Mouse (Mus musculus): ENCODE results near the gene Ranbp10. TPM values are rescaled to one million over a fixed set of nuclear protein-coding genes. Genes with fewer than 3 reads are reported as not detected.

Gene Ranbp10
- 29.6 and 36.9 TPM in 2 replicates for polyA plus RNA-seq (2012; rRNA removed)

GRCm38 (mm10) chr8:105826861-105827848, at the start of gene Ranbp10, which contains the start of gene Tsnaxip1:
TSS of gene Ranbp10 (minus strand) at chr8:105827350.
TSS of gene Tsnaxip1 (plus strand) at chr8:105827731.

GRCm38 (mm10) chr8:105860143-105860981, 33.2 kb upstream of the Ranbp10 start, which contains the start of gene Nutf2:
TSS of gene Nutf2 (plus strand) at chr8:105860580.

GRCm38 (mm10) chr8:105854715-105855216, 27.6 kb upstream of the Ranbp10 start, which contains the start of gene Thap11:
TSS of gene Thap11 (plus strand) at chr8:105855132.

GRCm38 (mm10) chr8:105853178-105853577, 26.0 kb upstream of the Ranbp10 start, which contains the start of gene Cenpt:
TSS of gene Cenpt (minus strand) at chr8:105853278.

GRCm38 (mm10) chr8:105758277-105759108, 68.7 kb downstream of the Ranbp10 start, which contains the start of gene Gfod2:
TSS of gene Gfod2 (minus strand) at chr8:105758664.

Other genes with a start within 250 kb of the Ranbp10 start
- gene Ripor1, start 222.1 kb downstream of the Ranbp10 start, polyA plus RNA-seq (2012; rRNA removed) = 12.4 and 17.6 TPM in 2 replicates
- 66.2 and 134 TPM in 2 replicates for gene Ctcf, start 190.8 kb downstream of the Ranbp10 start, polyA plus RNA-seq (2012; rRNA removed)
- gene Agrp, start 190.0 kb downstream of the Ranbp10 start, polyA plus RNA-seq (2012; rRNA removed) = 0.31 and 0.57 TPM in 2 replicates
- 4.8 and 6.2 TPM in 2 replicates for gene Carmil2, start 141.1 kb downstream of the Ranbp10 start, polyA plus RNA-seq (2012; rRNA removed)
- 29.8 and 41.5 TPM in 2 replicates for gene Acd, start 126.2 kb downstream of the Ranbp10 start, polyA plus RNA-seq (2012; rRNA removed)
- gene Pard6a, start 126.2 kb downstream of the Ranbp10 start, polyA plus RNA-seq (2012; rRNA removed) = 18.5 and 21.5 TPM in 2 replicates
- gene 4933405L10Rik, start 119.7 kb downstream of the Ranbp10 start, polyA plus RNA-seq (2012; rRNA removed) = 0.07 and 0.22 TPM in 2 replicates
- 44.8 and 45.6 TPM in 2 replicates for gene Enkd1, start 119.1 kb downstream of the Ranbp10 start, polyA plus RNA-seq (2012; rRNA removed)
- gene Gfod2, start 68.7 kb downstream of the Ranbp10 start, polyA plus RNA-seq (2012; rRNA removed) = 23.5 and 50.7 TPM in 2 replicates
- 0.14 and 0.55 TPM in 2 replicates for gene Tsnaxip1, start 381 bp upstream of the Ranbp10 start, polyA plus RNA-seq (2012; rRNA removed)
- 68.4 and 87.0 TPM in 2 replicates for gene Cenpt, start 25.9 kb upstream of the Ranbp10 start, polyA plus RNA-seq (2012; rRNA removed)
- gene Thap11, start 27.8 kb upstream of the Ranbp10 start, polyA plus RNA-seq (2012; rRNA removed) = 63.7 and 70.3 TPM in 2 replicates
- gene Nutf2, start 33.2 kb upstream of the Ranbp10 start, polyA plus RNA-seq (2012; rRNA removed) = 199 and 370 TPM in 2 replicates
- 45.7 and 71.5 TPM in 2 replicates for gene Edc4, start 53.5 kb upstream of the Ranbp10 start, polyA plus RNA-seq (2012; rRNA removed)
- gene Nrn1l, start 66.2 kb upstream of the Ranbp10 start, polyA plus RNA-seq (2012; rRNA removed) = 0.68 and 1.7 TPM in 2 replicates
- 18.8 and 37.9 TPM in 2 replicates for gene Pskh1, start 73.1 kb upstream of the Ranbp10 start, polyA plus RNA-seq (2012; rRNA removed)
- 4.3 and 4.7 TPM in 2 replicates for gene Ctrl, start 106.5 kb upstream of the Ranbp10 start, polyA plus RNA-seq (2012; rRNA removed)
- 31.9 and 69.0 TPM in 2 replicates for gene Psmb10, start 111.1 kb upstream of the Ranbp10 start, polyA plus RNA-seq (2012; rRNA removed)
- gene Lcat, start 116.0 kb upstream of the Ranbp10 start, polyA plus RNA-seq (2012; rRNA removed) = 2.9 and 5.5 TPM in 2 replicates
- gene Slc12a4, start 138.7 kb upstream of the Ranbp10 start, polyA plus RNA-seq (2012; rRNA removed) = 16.1 and 33.0 TPM in 2 replicates
- not detected in 2 replicates for gene Dpep3, start 152.1 kb upstream of the Ranbp10 start, polyA plus RNA-seq (2012; rRNA removed)
- gene Dus2, start 164.0 kb upstream of the Ranbp10 start, polyA plus RNA-seq (2012; rRNA removed) = 16.8 and 20.7 TPM in 2 replicates
- not detected in 2 replicates for gene Dpep2nb, start 178.6 kb upstream of the Ranbp10 start, polyA plus RNA-seq (2012; rRNA removed)
- 11.4 and 12.7 TPM in 2 replicates for gene Ddx28, start 184.5 kb upstream of the Ranbp10 start, polyA plus RNA-seq (2012; rRNA removed)
- 12.8 and 27.0 TPM in 2 replicates for gene Nfatc3, start 231.5 kb upstream of the Ranbp10 start, polyA plus RNA-seq (2012; rRNA removed)